Mouse (Mus musculus) frontal cortex, postnatal 10 days (tissue): ENCODE results near the gene Kdr.
"Not testable (repeated sequence)": the region's sequence is repeated elsewhere in the genome, so short reads cannot be mapped to it uniquely, and the experiment has no call there.

Experiments
- DNase-seq, 2 experiments: peaks; one replicate each; pipeline ENCODE4 v3.0.0; 2022; ENCODE audit warnings: low spot score in 2 of 2, mixed read lengths in 1 of 2

Gene Kdr

GRCm38 (mm10) chr5:75961741-75962469, 16.4 kb downstream of the Kdr start:
- no peak for DNase-seq

- DNase-seq: no peak
Observed at GRCm38 (mm10) chr5:75959809-75960208, 18.4 kb downstream of the Kdr start.

DNA sequence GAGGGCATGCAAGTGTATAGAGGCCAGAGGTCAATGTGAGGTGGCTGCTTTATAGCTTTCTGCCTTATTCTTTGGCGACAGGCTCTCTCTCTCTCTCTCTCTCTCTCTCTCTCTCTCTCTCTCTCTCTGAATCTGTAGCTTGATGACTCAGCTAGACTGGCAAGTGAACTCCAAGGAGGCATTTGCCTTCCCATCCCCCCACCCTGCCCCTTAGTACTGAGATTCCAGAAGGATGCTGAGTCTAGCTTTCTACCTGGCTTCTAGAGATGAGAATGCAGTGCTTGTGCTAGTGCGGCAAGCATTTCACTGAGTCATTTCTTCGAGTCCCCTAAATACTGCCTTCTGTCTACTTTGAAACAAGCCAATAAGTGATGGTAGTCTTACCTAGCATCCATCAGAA, 21.7 kb downstream of the Kdr start:
- DNase-seq: no peak

GRCm38 (mm10) chr5:75955876-75956275, 22.4 kb downstream of the Kdr start:
- DNase-seq: no peak

- no peak for DNase-seq
Observed at GRCm38 (mm10) chr5:75954778-75955330, 23.4 kb downstream of the Kdr start.

- no peak for DNase-seq
Observed at GRCm38 (mm10) chr5:75954218-75954617, 24.0 kb downstream of the Kdr start.

GRCm38 (mm10) chr5:75952131-75952795, 26.0 kb downstream of the Kdr start:
- DNase-seq: no peak

DNA sequence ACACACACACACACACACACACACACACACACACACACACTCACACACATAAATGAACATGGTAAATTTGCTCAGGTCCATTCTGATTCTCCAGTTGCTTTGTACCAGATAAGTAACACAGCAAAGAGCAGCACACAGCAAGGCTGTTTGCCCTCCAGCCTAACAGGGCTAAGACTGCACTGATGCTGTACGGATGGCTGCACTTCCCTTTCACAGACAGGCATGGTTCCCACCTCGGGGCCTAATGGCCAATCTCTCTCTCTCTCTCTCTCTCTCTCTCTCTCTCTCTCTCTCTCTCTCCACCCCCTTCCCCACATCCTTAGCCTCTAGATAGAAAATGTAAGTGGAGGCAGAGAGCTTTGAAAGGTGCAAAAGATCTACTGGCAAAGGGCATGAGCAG, 27.4 kb downstream of the Kdr start:
- DNase-seq: no peak

DNA sequence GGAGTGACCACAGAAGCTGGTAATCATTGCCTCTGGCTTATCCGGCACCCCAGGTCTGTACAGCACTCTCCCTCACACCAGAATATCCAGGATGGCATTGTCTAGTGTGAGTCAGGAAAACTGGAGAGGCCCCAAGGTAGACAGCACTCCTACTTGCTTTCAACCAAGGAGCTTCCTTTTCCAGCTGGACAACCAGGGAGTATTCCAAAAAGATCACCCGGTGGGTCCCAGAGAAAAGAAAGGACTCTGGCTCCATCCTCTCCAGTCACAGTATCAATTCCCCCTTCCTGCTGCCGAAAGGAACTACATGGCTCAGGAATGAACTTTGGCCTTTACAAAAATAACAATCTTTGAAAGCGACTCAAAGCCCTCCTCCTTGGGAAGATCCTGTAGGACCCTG, 32.9 kb downstream of the Kdr start:
- DNase-seq: no peak

GRCm38 (mm10) chr5:75943301-75943700, 35.0 kb downstream of the Kdr start:
- no peak for DNase-seq

DNA sequence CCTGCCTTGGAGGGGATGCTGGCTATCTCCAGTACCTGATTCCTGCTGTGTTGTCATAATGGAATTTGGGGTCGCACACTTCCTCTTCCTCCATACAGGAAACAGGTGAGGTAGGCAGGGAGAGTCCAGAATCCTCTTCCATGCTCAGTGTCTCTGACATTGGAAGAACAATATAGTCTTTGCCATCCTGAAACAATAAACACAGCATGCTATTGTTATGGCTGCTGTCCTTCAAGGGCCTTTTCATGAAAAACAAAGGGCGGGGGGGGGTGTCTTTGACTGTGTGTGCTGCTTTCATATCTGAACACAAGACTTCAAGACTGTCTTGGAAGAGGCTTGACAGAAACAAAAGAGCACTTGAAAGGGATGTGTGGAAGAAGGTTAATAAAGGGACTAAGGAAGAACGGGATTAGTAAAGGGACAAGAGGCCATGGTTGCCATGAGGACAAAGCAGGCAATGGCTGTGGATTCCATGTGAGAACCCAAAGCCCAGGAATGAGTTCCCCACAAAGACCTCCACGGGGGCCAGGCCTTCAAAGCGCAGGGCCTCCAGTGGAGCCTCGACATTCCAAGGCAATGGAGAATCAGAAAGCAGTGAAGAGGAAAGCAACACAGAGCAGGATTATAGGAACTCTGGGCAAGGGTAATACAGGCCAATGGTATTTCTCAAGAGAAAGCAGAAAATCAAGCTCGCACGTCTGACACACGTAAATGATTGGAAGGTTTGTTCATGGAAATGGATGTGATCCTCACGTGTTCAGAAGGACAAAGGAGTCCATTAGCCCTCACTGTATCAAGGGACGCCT, 36.3 kb downstream of the Kdr start:
- DNase-seq: no peak

DNA sequence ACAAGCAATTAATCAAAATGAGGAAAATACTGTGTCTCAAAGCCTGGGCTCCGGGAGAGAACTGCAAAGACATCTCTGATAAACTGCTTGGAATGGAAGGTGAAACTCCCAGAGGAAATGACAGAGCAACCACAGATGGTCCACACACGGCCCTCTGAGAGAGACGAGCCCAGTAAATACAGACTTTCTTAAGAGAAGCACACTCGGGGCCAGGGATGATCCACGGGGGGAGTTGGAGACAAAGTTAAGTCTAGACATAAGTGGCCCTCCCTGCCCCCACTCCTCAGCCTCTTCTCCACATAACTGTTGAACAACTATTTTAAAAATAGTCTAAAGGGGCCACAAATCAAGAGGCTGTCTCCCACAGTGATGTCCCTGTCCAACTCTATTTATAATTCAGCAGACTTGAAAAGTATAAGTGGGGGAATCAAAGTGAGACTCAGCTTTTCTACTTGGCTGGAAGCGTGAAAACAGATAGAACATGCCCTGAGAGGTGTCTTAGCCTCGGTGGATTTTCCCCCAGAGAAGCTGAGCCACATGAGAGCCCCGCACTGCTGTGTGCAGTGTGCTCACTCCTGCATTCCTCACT, 39.0 kb downstream of the Kdr start:
- no peak for DNase-seq

DNA sequence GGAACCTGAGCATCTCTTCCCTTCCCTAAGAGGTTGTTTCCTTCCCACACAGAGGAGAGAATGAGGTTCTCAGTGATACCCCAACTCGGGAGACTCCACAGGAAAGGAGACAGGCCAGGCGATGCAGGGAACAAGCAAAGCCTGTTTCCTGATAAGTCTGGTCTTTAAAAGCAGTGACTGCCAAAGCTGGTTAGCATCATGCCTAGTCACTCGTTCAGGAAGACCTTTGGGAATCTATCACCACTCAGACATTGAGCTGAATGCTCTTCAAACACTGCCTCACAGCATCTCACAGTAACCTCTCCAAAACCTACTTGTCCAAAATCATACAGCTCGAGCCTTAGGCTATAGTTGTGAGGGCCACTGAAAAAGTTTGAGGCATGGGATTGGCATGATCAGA, 40.2 kb downstream of the Kdr start:
- DNase-seq: no peak

DNA sequence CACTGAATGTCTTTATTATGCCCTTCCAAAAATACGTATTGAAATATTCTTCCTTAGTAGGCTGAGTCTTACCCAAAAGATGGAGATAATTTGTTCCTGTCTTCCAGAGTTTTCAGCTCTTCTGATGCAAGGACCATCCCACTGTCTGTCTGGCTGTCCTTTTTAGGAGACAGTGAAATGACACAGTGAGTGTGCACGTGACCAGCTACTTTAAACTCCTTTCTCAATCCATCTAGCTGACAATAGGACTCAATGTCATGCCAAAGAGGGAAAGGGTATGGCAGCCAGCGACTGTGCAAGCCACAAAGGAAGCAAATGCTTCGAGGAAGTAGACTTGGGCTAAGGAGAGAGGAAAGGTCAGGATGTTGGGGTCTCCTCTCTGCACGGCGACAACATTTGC, 42.0 kb downstream of the Kdr start:
- no peak for DNase-seq

GRCm38 (mm10) chr5:75935225-75935624, 43.0 kb downstream of the Kdr start:
- DNase-seq: no peak

GRCm38 (mm10) chr5:75934201-75934600, 44.1 kb downstream of the Kdr start:
- no peak for DNase-seq

GRCm38 (mm10) chr5:75933521-75934044, 44.7 kb downstream of the Kdr start:
- DNase-seq: peak in 1 of 2 experiments; percentile 27

- DNase-seq: not testable (repeated sequence)
Observed at GRCm38 (mm10) chr5:75931458-75931857, 46.8 kb downstream of the Kdr start.

DNA sequence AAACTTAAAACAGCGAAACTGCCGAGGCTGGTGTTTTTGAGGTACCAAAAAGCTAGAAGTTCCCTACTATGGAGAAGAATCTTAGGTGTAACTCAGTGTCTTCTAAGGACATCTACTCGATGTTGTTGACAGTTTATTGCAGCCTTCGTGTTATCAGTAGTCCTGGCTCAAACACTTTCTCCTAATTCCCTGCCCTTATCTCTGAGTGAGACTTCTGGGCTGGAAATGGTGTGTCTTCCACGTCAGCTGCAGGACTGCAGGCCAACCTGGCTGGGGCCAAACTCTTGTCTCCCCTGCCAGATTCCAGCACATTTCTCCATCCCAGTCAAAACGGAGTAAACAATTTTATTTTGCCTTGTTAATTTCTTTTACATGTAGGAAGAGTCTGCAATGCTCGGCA, 48.3 kb downstream of the Kdr start:
- DNase-seq: no peak

DNA sequence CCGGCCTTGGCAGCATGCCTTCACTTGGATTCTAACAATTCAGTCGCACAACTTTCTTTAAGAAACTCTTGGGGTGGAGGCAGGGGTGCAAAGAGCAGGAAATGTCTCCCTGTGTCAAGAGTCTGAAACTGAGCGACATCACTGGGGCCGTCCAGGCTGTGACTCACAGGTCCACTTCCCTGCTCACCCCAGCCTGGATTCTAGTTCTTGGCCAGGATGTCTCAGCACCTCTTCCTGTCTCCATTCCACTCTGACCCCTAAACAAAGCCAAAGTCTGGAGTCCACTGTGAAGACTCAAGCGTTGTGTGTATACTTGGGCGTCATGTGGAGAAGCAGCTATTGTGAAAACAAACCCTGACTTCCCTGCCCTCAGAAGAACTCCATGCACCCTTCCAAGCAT, 55.6 kb downstream of the Kdr start:
- no peak for DNase-seq

DNA sequence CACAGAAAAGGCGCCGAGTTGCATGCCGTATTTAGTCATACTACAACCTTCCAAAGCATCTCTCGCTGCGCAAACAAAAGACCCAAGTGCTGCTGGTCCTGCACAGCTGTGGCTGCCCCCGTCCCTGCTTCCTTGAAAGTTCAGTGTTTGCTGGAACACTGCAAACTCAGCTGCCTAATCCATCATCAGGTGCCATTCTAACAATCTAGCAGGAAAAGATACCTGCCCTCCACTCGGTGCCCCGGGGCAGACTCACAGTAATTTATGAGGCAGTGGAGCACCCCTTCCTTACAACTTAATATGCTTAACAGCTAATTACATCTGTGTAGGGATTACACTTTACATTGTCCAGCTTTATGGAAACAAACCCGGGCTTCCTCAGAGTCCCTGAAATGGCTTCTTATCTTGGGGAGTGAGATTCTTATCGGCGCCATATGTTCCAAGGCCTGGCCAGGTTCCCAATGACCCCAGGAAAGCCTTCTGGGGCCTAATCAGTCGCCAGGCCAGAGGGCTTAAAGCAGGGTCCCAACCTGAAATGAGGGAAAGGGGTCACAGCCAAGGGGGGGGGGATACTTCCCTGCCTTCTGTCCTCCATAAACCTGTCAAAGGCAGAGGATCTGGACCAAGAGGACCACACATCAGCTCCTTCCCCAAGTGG, 56.4 kb downstream of the Kdr start:
- DNase-seq: no peak
